Mouse (Mus musculus): ENCODE measurements around the gene Acbd7.

DNA sequence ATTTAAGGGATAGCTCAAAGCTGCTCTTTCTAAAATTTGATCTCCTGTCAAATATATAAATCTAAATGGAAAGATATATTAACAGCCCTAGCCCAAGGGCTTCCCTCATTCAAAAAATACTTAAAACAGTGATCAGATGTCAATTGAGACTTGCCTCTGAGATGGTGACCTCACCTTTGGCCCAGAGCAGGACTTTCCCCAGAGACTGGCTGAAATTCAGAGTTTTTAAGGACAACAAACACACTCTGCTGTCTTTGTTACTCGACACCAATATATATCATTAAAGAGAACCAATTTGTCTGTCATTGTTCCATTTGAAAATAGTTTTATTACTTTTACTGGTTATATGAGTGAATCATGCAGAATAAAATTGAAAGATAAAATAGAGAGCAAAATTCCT, 46.4 kb upstream of the Acbd7 start:
- no peak for TF ChIP-seq CTCF (IDR thresholded peaks at IDR 0.05; ENCODE audit: low read depth, low read length)
- TF ChIP-seq POLR2A (IDR thresholded peaks at IDR 0.05; ENCODE audit: extremely low read depth, insufficient read depth, low read length), result no peak

Data from liver, adult 2 months (tissue).